Mouse (Mus musculus): ENCODE measurements around the gene Mier1.
A peak's percentile ranks its signal among the peaks of the same experiment; 100 is the strongest.

DNA sequence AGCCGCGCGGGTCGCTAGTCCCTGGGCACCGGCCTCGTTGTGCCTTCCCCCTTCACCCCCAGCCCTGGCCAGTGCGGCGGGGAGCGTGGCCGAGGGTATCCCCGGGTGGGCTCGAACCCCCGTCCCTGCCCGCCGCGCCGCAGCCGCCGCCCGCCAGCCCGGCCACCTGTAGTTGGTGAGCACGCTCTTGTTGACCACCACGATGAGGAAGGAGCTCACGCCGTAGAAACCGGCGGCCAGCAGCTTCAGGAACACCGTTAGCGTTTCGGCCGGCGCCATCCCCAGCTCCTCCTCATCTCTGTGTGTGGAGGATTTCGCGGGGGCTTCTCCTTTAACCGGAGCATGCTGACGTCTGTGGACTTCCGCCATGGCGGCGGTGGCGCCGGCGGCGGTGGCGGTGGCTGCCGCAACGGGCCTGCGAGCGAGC is 100.3 kb downstream of the Mier1 start:
- TF ChIP-seq EP300 (IDR thresholded peaks at IDR 0.05; ENCODE audit: insufficient read depth, low read depth, low read length) (no peak), CTCF (IDR thresholded peaks at IDR 0.05) (no peak), POLR2A (IDR thresholded peaks at IDR 0.05; ENCODE audit: insufficient read depth, low read depth, low read length) (peak; percentile 59; the same call in 1 of the 2 replicates)
